Comparison of ENCODE assay signal across 9 mouse cellular contexts in genomic region chr6:120151616-120152053, GRCm38 (mm10). TPM values are rescaled to one million over a fixed set of nuclear protein-coding genes. Genes with fewer than 3 reads are reported as not detected.
DNase-seq lines count a peak whose midpoint lies in the region.
"Had no signal": no experiment of that assay in that cellular context is flagged by ENCODE, and none has a peak within 500 bp of the region (broad histone marks: within the 10 kb centered on the region; RNA-seq: fewer than 3 reads in every experiment).

No protein-coding gene starts in this region.

- peak; percentile 95 for DNase-seq in heart, adult 11 months
- no peak for DNase-seq in heart, postnatal 10 days
- DNase-seq in spleen, adult 18-20 months, result peak; percentile 29 to 45
- no peak for DNase-seq in spleen, adult 12 weeks (ENCODE audit: low spot score)
- DNase-seq in lung, postnatal 36 days, result peak; percentile 82
- no peak for DNase-seq in layer of hippocampus, adult 9-10 months (ENCODE audit: low spot score)
- no peak for DNase-seq in left cerebral cortex, adult 8-10 months (ENCODE audit: low spot score in 2 of 2)
- DNase-seq in ovary, postnatal 14 days (ENCODE audit: low spot score), result no peak
- DNase-seq: thymus, postnatal 36 days had no signal

- intact Hi-C loops in heart, postnatal 10 days (cut with DNase I), result loop anchor here (2.0 kb wide), 1 partner anchor 39 kb away; no protein-coding TSS in a partner anchor

RNA-seq across cellular contexts. Expression of gene Ninj2, which starts 58.5 kb away (rescaled TPM):
- total RNA-seq in heart, postnatal 10 days (2021), result not detected
- total RNA-seq in left cerebral cortex, adult 8-10 months (2022), result 1 to 10 TPM; 1.3 to 3.0 (median 2.2) TPM

Comparison
In these comparisons a context has a peak if more than half of its experiments do, and no peak if none do; other contexts are left out.
1. DNase-seq: peak in heart, adult 11 months (single experiment), spleen, adult 18-20 months (2 of 2) and lung, postnatal 36 days (single experiment); none in heart, postnatal 10 days (0 of 2), spleen, adult 12 weeks (single experiment), layer of hippocampus, adult 9-10 months (single experiment), left cerebral cortex, adult 8-10 months (0 of 2) and ovary, postnatal 14 days (single experiment).